Mouse (Mus musculus): ENCODE results near the gene Lhx3. TPM values are rescaled to one million over a fixed set of nuclear protein-coding genes. Genes with fewer than 3 reads are reported as not detected.

Gene Lhx3
- polyA plus RNA-seq, 1 experiment from 2014 or later: not detected

DNA sequence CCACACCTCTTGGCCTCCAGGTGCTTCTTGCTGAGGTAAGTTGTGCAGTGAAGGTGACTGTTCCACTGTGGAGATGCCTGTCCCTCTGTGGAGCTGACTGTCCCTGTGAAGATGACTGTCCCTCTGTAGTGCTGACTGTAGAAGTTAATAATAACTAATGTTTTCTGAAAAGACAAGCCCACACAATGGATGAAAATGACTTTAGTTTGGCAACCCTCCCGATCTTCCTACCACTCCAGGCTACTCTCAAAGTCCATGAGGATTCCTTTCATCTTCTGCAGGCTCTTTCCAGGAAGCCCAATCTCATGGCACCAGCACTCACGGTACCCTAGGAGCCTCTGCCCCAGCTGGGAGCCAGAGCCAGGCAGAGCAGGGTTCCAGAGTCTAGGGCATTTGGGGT, 37.7 kb downstream of the Lhx3 start:
- no peaks in the 10 kb centered on the region for H3K36me3 ChIP-seq (ENCODE audit: insufficient read depth, low read length)
- no peaks in the 10 kb centered on the region for H3K9me3 ChIP-seq (replicated peaks; ENCODE audit: low read length)
- no peak for TF ChIP-seq CTCF (IDR thresholded peaks at IDR 0.05; ENCODE audit: low read depth)
- H3K4me3 ChIP-seq (replicated peaks; ENCODE audit: low read depth, low read length): no peak overlapping the region
- no peak overlapping the region for H3K9ac ChIP-seq (ENCODE audit: low read depth, low read length)
- ATAC-seq (replicated peaks; ENCODE audit: low FRiP score, low read depth): no peak
- H3K4me1 ChIP-seq (replicated peaks; ENCODE audit: insufficient read depth, low read length): no peaks in the 10 kb centered on the region
- WGBS: 64% methylated on average over 2 of the region's 2 CpGs
- H3K4me2 ChIP-seq (ENCODE audit: low read length): no peak overlapping the region
- no peak overlapping the region for H3K27ac ChIP-seq
- no peak for DNase-seq (ENCODE audit: low spot score)
- no peaks in the 10 kb centered on the region for H3K27me3 ChIP-seq (ENCODE audit: insufficient read depth, low read length)

DNA sequence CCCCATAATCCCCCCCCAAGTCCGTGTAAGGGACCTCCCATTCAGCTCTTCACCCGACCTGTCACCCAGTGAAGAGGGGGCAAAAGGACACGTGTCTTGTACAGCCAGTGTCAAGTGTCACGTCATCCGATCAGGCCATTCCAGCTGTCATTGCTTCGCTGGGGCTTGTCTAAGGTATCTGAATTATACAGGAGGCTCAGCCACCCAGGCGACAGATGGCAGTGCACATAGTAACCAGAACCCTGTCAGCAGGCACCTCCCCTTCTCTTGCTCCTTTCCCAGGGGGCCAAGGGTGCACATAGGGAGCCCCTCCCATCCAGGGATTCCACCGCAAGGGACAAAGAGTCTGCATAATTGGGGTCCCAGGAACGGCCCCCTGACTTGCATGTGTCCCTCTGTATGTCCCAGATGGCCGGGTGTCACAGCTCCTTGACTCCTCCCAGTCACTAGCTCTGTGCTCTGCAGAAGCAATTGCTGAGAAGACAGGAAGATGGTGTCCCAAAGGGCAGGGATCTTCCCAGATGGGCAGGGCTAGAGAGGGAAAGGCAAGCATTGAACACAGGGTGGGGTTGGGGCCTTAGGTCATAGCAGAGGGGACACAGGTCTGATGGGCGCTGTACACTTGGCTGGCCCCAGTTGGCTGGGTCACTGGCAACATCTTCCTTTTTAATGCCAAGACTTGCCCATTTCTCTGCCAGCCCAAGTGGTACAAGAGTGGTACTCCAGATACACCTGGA, 39.1 kb downstream of the Lhx3 start:
- no peaks in the 10 kb centered on the region for H3K9me3 ChIP-seq (replicated peaks; ENCODE audit: low read length)
- no peaks in the 10 kb centered on the region for H3K36me3 ChIP-seq (ENCODE audit: insufficient read depth, low read length)
- TF ChIP-seq CTCF (IDR thresholded peaks at IDR 0.05; ENCODE audit: low read depth): no peak
- DNase-seq (ENCODE audit: low spot score): peak; percentile 76
- H3K27ac ChIP-seq: no peak overlapping the region
- no peak overlapping the region for H3K4me3 ChIP-seq (replicated peaks; ENCODE audit: low read depth, low read length)
- no peak overlapping the region for H3K4me2 ChIP-seq (ENCODE audit: low read length)
- H3K9ac ChIP-seq (ENCODE audit: low read depth, low read length): no peak overlapping the region
- no peaks in the 10 kb centered on the region for H3K27me3 ChIP-seq (ENCODE audit: insufficient read depth, low read length)
- WGBS: 16% methylated on average over 11 of the region's 11 CpGs
- ATAC-seq (replicated peaks; ENCODE audit: low FRiP score, low read depth): peak; percentile 49; the same call in 1 of the 2 replicates
- H3K4me1 ChIP-seq (replicated peaks; ENCODE audit: insufficient read depth, low read length): no peaks in the 10 kb centered on the region

DNA sequence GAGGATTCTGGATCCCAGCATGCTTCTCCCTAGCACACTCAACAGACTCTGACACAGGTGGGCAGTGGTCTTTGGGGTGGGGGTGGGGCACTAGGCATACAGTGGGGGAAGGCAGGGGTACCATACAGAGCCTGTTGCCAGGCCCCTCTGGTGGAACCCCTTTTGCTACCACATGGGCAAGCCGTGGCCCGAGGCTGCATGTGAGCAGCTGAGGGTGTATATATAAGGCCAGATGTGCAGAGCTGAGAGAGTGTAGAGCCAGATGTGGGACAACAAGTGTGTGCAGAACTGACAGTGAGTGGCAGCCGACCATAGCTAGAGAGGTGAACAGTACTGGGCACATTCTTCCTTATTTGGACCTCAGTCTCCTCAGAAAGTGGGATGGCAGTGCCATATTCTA, 41.2 kb downstream of the Lhx3 start:
- H3K27me3 ChIP-seq (ENCODE audit: insufficient read depth, low read length): no peaks in the 10 kb centered on the region
- H3K9ac ChIP-seq (ENCODE audit: low read depth, low read length): no peak overlapping the region
- 79% methylated on average over 3 of the region's 3 CpGs for WGBS
- no peak for DNase-seq (ENCODE audit: low spot score)
- no peak overlapping the region for H3K27ac ChIP-seq
- TF ChIP-seq CTCF (IDR thresholded peaks at IDR 0.05; ENCODE audit: low read depth): no peak
- H3K9me3 ChIP-seq (replicated peaks; ENCODE audit: low read length): no peaks in the 10 kb centered on the region
- no peak for ATAC-seq (replicated peaks; ENCODE audit: low FRiP score, low read depth)
- no peak overlapping the region for H3K4me3 ChIP-seq (replicated peaks; ENCODE audit: low read depth, low read length)
- no peaks in the 10 kb centered on the region for H3K36me3 ChIP-seq (ENCODE audit: insufficient read depth, low read length)
- H3K4me2 ChIP-seq (ENCODE audit: low read length): no peak overlapping the region
- H3K4me1 ChIP-seq (replicated peaks; ENCODE audit: insufficient read depth, low read length): no peaks in the 10 kb centered on the region

DNA sequence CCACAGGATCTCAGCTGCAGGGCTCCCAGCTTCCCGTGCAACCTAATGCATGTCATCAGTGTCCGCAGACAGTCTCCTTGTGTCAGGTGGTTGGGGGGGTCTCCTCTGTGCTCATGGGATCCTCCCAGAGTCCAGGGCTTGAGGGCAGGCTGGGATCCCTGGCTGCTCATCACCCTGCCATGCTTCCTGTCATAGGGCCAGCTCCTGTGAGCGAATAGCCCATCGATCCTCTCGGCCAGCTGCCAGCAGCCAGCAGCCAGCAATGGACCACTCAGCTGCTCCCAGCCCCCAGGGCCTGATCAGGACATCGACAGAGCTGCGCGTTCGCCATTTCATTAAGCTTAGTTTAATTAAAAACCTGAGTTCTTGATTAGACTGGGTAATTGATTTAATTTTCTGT, 50.0 kb downstream of the Lhx3 start:
- 87% methylated on average over 9 of the region's 9 CpGs for WGBS
- H3K36me3 ChIP-seq (ENCODE audit: insufficient read depth, low read length): no peaks in the 10 kb centered on the region
- no peak for DNase-seq (ENCODE audit: low spot score)
- no peak overlapping the region for H3K27ac ChIP-seq
- ATAC-seq (replicated peaks; ENCODE audit: low FRiP score, low read depth): no peak
- no peaks in the 10 kb centered on the region for H3K4me1 ChIP-seq (replicated peaks; ENCODE audit: insufficient read depth, low read length)
- H3K9ac ChIP-seq (ENCODE audit: low read depth, low read length): no peak overlapping the region
- no peak overlapping the region for H3K4me2 ChIP-seq (ENCODE audit: low read length)
- no peaks in the 10 kb centered on the region for H3K9me3 ChIP-seq (replicated peaks; ENCODE audit: low read length)
- H3K4me3 ChIP-seq (replicated peaks; ENCODE audit: low read depth, low read length): no peak overlapping the region
- TF ChIP-seq CTCF (IDR thresholded peaks at IDR 0.05; ENCODE audit: low read depth): no peak
- H3K27me3 ChIP-seq (ENCODE audit: insufficient read depth, low read length): no peaks in the 10 kb centered on the region

DNA sequence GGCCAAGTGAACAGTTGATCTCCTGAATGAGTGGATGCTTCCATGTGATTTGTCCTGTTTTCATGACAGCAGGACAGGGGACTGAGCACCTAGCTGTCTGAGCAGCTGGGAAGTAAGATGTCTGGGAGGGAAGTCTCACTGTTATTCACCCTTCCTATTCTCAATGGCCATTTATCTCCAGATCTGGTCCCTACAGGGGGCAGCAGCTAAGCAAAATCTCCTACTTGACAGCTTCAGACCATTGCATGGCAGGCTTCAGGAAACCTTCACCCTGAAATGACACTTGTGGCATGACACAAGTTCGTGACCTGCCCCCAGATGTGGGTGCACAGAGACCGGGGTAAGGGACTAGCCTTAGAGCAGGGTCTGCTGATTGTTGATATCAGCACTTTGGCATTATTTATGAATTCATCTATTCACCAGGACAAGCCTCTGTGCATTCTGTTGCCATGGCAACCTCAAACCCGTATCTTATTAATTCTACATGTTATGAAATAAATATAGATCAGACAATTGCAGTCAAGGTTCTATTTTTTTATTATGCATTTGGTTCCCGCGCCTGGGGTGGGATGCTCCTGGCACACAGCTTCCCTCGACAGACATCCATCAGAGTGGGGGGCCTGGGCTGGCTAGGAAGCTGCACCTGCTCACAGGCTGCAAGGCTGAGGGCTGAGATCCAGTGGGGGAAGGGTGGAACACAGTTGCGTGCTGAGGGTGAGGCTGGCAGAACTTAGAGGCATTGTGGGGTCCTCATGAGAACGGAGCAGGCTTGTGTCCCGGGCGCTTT, 51.7 kb downstream of the Lhx3 start:
- Histone ChIP-seq H3K36me3 (ENCODE audit: insufficient read depth, low read length) (no peaks in the 10 kb centered on the region), H3K9ac (ENCODE audit: low read depth, low read length) (no peak overlapping the region), H3K4me1 (replicated peaks; ENCODE audit: insufficient read depth, low read length) (no peaks in the 10 kb centered on the region), H3K4me2 (ENCODE audit: low read length) (no peak overlapping the region), H3K27me3 (ENCODE audit: insufficient read depth, low read length) (no peaks in the 10 kb centered on the region), H3K27ac (no peak overlapping the region), H3K4me3 (replicated peaks; ENCODE audit: low read depth, low read length) (no peak overlapping the region), H3K9me3 (replicated peaks; ENCODE audit: low read length) (no peaks in the 10 kb centered on the region)
- no peak for TF ChIP-seq CTCF (IDR thresholded peaks at IDR 0.05; ENCODE audit: low read depth)
- WGBS: 79% methylated on average over 10 of the region's 10 CpGs
- no peak for DNase-seq (ENCODE audit: low spot score)
- no peak for ATAC-seq (replicated peaks; ENCODE audit: low FRiP score, low read depth)

DNA sequence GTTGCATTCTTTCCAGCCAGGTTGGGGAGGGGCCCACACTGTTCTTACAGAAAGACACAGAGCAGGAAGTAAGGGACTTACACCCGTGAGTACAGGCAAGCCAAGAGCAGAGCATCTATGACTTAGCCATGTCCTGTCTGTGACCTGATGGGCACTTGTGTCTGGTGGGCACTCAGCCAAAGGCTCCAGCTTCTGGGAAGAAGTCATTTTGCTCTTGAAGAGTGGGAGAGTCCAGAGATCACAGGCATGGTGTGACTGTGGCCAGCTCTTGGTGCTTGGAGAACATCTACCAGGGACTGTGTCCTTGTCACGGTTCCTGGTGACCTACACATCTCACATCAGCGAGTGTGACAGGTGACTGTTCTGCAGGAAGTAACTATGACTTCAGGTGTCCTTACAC, 52.4 kb downstream of the Lhx3 start:
- WGBS: 58% methylated on average over 3 of the region's 3 CpGs
- Histone ChIP-seq H3K4me1 (replicated peaks; ENCODE audit: insufficient read depth, low read length) (no peaks in the 10 kb centered on the region), H3K27me3 (ENCODE audit: insufficient read depth, low read length) (no peaks in the 10 kb centered on the region), H3K4me3 (replicated peaks; ENCODE audit: low read depth, low read length) (no peak overlapping the region), H3K36me3 (ENCODE audit: insufficient read depth, low read length) (no peaks in the 10 kb centered on the region), H3K27ac (no peak overlapping the region), H3K9ac (ENCODE audit: low read depth, low read length) (no peak overlapping the region), H3K4me2 (ENCODE audit: low read length) (no peak overlapping the region), H3K9me3 (replicated peaks; ENCODE audit: low read length) (no peaks in the 10 kb centered on the region)
- DNase-seq (ENCODE audit: low spot score) (no peak), ATAC-seq (replicated peaks; ENCODE audit: low FRiP score, low read depth) (no peak)
- no peak for TF ChIP-seq CTCF (IDR thresholded peaks at IDR 0.05; ENCODE audit: low read depth)
